Mouse (Mus musculus) ES-Bruce4 (cell line): ENCODE measurements around the gene Gpr45.

ENCODE experiments used
- CTCF ChIP-seq: IDR thresholded peaks from one replicate; pipeline ENCODE4 v1.8.1; 2011; ENCODE audit warnings: low read depth, low read length
- POLR2A ChIP-seq: IDR thresholded peaks from one replicate; pipeline ENCODE4 v1.8.1; 2011; ENCODE audit warnings: low read length; ENCODE audit not compliant: insufficient read depth

- TF ChIP-seq CTCF = no peak
- TF ChIP-seq POLR2A = no peak
These were observed 99.2 kb downstream of the Gpr45 start for GRCm38 (mm10) chr1:43051903-43052302.
